Mouse (Mus musculus) megakaryocyte, adult 5-6 weeks (primary cell): ENCODE results near the gene Hypk. TPM values are rescaled to one million over a fixed set of nuclear protein-coding genes. Genes with fewer than 3 reads are reported as not detected.
"Not testable (repeated sequence)": the region's sequence is repeated elsewhere in the genome, so short reads cannot be mapped to it uniquely, and the experiment has no call there.

Experiments
- ATAC-seq: 2 replicates; pipeline ENCODE4 v1.8.0; 2016; ENCODE audit warnings: mild to moderate bottlenecking, inconsistent platforms; ENCODE audit not compliant: poor library complexity, severe bottlenecking
- total RNA-seq, 2 experiments: library from RNA; stranded (forward) in 1 of 2; stranded (reverse) in 1 of 2; fragments of 153-499, 151-499 nt in 1 of 2; fragments of 221-1000, 200-1000 nt in 1 of 2; gene quantifications; 2 replicates each; pipeline versions ENCODE4 v1.2.3 to v1.2.4; 2015 to 2017

Hypk gene
- total RNA-seq, 2 experiments from 2014 or later = 58.5 to 78.0 TPM

GRCm38 (mm10) chr2:121447006-121447405 lies 6.1 kb upstream of the Hypk start:
- no peak for ATAC-seq

GRCm38 (mm10) chr2:121448136-121448535 lies 5.0 kb upstream of the Hypk start:
- ATAC-seq = no peak

DNA sequence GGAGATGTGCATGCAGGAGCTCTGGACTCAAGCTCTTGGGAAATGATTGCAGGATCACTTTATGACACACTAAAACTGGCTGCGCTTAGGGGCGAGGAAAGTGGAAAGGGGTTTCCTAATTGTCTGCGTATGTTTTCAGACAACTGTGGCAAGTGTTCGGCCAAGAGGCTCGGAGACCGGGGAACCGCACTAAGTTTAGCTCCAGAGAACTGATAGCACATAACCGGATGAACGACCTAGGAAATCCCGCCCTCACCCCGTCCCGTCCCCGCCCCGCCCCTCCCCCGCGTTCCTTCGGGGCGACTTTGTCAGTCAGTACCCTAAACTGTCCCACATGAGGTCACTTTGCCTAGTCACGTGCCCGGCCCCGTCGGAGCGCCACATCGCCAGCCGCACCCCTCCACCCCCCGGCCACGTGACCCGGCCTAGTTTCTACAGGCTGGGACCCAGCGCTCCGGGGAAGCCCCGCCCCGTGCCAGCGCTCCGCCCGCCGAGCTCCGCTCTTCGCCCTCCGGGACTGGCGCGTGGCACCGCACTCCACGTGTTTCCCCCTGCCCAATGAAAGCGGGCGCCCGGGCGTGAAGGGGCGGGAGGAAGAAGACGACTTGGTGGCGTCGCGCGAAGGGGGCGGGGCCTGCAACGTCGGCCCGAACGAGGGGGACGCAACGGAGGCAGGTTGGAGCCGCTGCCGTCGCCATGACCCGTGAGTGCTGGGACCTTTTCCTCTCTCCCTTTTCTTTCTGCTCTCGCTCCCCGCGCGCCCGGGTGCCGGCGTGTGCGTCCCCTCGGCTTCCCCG lies 4.2 kb upstream of the Hypk start, which contains the start of gene Serf2:
TSS of gene Serf2 (plus strand) at position 457 of the 797 bp plus-strand sequence.
- ATAC-seq = peak; percentile 84

DNA sequence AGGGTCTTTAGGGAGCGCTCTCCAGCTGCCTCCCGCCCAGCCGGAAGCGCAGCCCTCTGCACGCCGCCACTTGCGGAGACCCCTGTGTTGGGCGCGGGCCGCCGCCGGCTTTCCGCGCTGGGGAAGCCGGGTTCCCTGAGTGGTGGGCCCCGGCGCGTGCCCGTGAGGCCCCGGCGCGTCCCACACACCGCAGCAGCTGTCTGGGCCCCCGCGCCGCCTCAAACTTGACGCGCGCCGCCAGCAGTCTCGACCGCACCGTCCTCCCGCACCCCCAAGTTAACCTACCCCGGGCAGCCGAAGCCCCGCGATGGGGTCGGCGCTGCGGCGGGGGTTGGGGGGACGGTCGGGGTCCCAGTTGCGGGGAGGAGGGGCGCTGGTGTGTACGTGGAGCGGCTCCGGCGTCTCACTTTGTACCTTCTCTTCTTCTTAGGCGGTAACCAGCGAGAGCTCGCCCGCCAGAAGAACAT lies 3.5 kb upstream of the Hypk start:
- no peak for ATAC-seq

DNA sequence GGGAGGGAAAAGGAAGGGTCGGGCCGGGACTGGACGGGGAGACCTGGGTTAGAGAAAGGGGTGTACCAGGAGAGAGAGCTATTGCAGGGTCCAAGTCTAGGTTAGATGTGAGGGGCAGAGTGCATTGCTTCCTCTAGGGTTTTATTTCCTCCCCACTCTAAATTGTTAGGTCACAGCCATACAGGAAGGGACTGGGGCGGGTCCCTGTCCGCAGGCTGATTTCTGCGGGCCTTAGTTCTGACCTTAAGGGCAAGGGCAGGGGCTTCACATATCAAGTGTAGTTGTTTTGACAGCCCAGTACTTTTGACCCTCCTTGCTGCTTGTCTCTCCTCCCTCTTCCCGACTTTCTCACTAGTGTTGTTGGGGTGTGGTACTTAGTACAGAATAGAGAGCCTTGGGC lies 3.0 kb upstream of the Hypk start:
- peak; percentile 48 for ATAC-seq

- no peak for ATAC-seq
Measured at GRCm38 (mm10) chr2:121452361-121452760, 729 bp upstream of the Hypk start.

DNA sequence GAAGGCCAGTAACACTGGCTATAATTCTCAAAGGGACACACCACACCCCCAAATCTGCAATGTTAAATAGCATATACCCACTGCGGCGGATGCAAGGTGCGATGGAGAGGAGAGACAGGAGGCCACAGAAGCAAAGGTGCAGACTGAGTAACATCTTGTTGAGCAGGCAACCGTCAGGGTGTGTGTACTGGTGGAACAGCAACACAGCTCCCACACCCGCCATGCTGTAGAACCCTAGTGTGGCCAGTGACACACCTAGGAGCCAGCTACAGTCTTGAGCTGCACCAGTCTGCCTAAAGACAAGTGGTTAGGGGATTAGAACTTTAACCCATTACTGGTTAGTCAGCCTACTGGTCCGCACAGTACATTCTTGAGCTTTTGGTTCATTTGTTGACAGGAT lies 827 bp downstream of the Hypk start:
- ATAC-seq = no peak

DNA sequence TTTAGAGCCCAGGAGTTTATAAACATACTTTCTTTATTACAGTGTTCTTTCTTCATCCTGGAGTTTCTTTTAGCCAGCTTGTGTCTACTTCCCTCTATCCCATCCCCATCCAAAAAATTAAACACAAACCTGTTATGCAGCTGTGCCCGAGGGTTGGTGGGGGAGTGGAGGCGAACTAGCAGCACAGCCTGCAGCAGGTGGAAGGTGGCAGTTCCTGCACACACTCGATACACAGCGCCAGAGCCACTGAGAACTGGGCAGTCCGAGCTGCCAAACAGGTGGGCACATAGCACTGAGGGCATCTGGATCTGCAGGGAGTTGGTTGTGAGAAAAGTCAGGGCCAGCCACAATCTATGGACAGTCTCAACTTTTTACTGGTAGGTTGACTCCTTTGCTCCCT lies 2.4 kb downstream of the Hypk start:
- ATAC-seq = no peak

DNA sequence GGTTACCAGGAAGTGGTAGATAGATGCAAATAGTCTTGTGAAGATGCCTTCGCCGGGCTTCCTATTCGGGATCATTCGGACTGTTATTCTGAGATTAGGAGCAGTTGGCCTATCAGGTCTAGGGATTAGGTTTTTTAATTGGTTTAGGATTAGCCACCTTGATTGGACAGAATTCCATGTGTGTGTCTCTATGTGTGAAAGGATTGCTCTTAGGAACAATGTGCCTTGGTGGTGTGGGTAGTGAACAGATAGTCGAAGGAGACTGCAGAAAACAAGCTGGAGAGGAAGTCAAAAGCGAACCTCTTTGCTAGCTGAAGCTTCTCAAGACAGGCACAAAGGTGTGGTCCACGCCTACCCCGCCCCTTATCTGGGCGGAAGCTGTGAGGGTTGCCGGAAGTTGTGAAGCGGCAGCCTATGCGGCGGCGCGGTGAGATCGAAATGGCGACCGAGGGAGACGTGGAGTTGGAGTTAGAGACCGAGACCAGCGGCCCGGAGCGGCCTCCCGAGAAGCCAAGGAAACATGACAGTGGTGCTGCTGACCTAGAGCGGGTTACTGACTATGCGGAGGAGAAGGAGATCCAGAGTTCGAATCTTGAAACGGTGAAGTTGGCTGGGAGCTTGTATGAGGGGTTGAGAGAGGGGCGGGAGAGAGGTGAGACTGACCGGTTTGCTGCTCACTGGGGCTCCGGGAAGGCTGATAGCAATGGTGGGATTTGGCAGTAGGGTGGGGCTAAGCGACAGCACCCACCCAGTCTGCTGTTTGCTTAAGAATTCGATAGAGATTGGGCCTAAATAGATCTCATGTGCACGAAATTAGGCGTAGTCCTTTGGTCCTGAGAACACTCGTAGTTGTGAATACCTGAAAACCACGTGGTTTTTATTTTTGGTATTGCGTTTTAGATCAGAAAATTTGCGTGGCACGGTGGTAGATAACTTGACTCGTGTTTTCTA lies 3.9 kb downstream of the Hypk start, which contains the start of gene Serinc4:
TSS of gene Serinc4 (minus strand) at position 90 of the 951 bp plus-strand sequence.
- peak; percentile 97 for ATAC-seq

GRCm38 (mm10) chr2:121460071-121460470 lies 7.0 kb downstream of the Hypk start:
- ATAC-seq = no peak

GRCm38 (mm10) chr2:121468982-121469381 lies 15.9 kb downstream of the Hypk start:
- ATAC-seq = peak; percentile 41

DNA sequence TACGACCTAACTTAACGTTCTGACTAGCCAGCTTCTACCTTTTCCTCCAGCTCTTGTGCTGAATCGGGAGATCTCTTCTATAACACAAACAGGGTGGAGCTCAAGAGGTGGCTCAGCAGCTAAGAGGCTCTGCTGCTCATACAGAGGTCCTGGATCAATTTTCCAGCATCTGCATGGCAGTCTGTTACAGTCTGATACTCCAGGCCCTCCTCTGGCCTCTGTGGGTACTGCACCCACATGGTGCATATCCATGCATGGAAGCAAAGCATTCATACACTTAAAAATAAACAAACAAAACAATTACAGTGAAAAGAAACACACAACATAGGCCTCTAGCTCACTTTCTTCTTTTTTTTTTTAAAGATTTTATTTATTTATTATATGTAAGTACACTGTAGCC lies 19.7 kb downstream of the Hypk start:
- ATAC-seq = 0 out of 2 replicates have a peak, but pooled peaks have one; percentile 31

- peak; percentile 99 for ATAC-seq
Measured at GRCm38 (mm10) chr2:121473301-121474179, 20.4 kb downstream of the Hypk start, which contains the start of gene Mfap1b. Mfap1b (minus strand) TSS chr2:121474067.

DNA sequence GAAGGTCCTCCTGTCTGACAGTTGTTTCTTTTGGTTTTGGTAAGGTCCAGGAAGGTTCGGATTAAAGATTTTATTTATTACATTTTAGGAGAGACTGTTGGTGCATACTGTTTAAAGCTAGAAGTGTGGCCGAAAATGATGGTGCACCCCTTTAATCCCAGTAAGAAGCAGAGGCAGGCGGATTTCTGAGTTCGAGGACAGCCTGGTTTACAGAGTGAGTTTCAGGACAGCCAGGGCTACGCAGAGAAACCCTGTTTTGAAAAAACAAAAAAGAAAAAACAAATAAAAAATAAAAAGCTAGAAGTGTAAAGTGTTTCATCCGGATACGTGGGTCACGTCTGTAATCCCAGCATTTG lies 21.1 kb downstream of the Hypk start:
- ATAC-seq = peak; percentile 31

DNA sequence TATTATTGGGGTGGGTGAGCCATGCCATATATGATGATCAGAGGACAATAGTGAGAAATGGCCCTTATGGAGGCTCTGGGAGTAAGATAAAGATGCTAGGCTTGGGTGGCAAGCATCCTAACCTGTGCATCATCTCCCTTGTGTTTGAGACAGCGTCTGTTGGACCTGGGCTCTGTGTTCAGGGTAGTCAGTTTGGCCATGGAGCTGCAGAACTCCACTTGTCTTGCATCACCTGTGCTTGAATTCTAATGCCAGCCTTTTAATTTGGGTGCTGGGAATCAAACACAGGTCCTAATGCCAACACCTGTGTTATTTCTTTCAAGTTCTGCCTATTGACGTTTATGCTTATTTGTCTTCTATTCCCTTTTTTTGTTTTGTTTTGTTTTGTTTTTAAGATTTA lies 22.2 kb downstream of the Hypk start:
- not testable (repeated sequence) for ATAC-seq

- ATAC-seq = no peak
Measured at GRCm38 (mm10) chr2:121477491-121478266, 24.6 kb downstream of the Hypk start.

GRCm38 (mm10) chr2:121480498-121480897 lies 27.4 kb downstream of the Hypk start:
- ATAC-seq = peak; percentile 86

DNA sequence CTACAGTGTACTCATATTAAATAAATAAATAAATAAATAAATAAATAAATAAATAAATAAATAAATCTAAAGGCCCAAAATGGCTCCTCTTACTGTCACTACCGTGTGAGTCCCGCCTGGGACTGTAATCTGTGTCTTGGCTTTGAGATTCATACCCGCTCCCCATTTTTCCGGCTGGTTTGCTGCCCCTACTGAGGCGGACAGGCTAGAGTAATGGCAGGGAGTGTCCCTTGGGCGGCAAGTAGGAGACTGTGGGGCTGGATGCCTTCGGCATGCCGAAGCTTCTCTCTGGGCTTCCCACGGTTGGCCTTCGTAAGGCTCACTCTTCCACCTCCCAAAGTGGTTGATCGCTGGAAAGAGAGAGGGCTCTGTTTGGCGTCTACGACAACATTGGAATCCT lies 27.8 kb downstream of the Hypk start:
- ATAC-seq = not testable (repeated sequence)

GRCm38 (mm10) chr2:121483576-121483975 lies 30.5 kb downstream of the Hypk start:
- ATAC-seq = no peak

GRCm38 (mm10) chr2:121484403-121484802 lies 31.3 kb downstream of the Hypk start:
- peak; percentile 55 for ATAC-seq
